Mouse (Mus musculus) erythroblast, embryonic 14.5 days (primary cell): Measurements from ENCODE around the gene Heatr6.

Experiments
- GATA1 ChIP-seq: IDR thresholded peaks from 2 replicates; pipeline ENCODE4 v1.6.1; 2012; ENCODE audit warnings: low read length, inconsistent platforms, mixed read lengths
- TAL1 ChIP-seq: IDR thresholded peaks from 3 replicates; pipeline ENCODE4 v1.6.1; 2012; ENCODE audit warnings: low read length, inconsistent platforms, mixed read lengths

- TF ChIP-seq TAL1 (no peak), GATA1 (no peak)
These were observed 17.5 kb downstream of the Heatr6 start for GRCm38 (mm10) chr11:83771014-83771413.
